Mouse (Mus musculus) heart, embryonic 15.5 days (tissue): ENCODE data around the gene Nudt15. TPM values are rescaled to one million over a fixed set of nuclear protein-coding genes. Genes with fewer than 3 reads are reported as not detected.

Experiments
- ATAC-seq: fragments of 200-750 bp; cut with Nextera tagmentation; replicated peaks from 2 replicates; pipeline ENCODE4 v1.8.0; 2017; ENCODE audit warnings: low read depth, moderate TSS enrichment; ENCODE audit not compliant: insufficient number of reproducible peaks, insufficient read depth, low FRiP score
- H3K27ac ChIP-seq: fragments of 300-500 bp; sonication (generic); 2 replicates; pipeline ENCODE4 v1.5.1; 2015; ENCODE audit warnings: mild to moderate bottlenecking, inconsistent platforms
- H3K27me3 ChIP-seq: fragments of 300-500 bp; sonication (generic); 2 replicates; pipeline ENCODE4 v1.6.1; 2015; ENCODE audit warnings: inconsistent platforms
- H3K36me3 ChIP-seq: fragments of 300-500 bp; sonication (generic); 2 replicates; pipeline ENCODE4 v1.6.1; 2015; ENCODE audit warnings: mild to moderate bottlenecking, inconsistent platforms
- H3K4me1 ChIP-seq: fragments of 300-500 bp; sonication (generic); replicated peaks from 2 replicates; pipeline ENCODE4 v1.6.1; 2015; ENCODE audit warnings: inconsistent platforms
- H3K4me2 ChIP-seq: fragments of 300-500 bp; sonication (generic); 2 replicates; pipeline ENCODE4 v1.6.1; 2015; ENCODE audit warnings: inconsistent platforms, mild to moderate bottlenecking, moderate library complexity
- H3K4me3 ChIP-seq: fragments of 300-500 bp; sonication (generic); 2 replicates; pipeline ENCODE4 v1.5.1; 2015; ENCODE audit warnings: mild to moderate bottlenecking, inconsistent platforms
- H3K9ac ChIP-seq: fragments of 300-500 bp; sonication (generic); 2 replicates; pipeline ENCODE4 v1.6.1; 2015; ENCODE audit warnings: mild to moderate bottlenecking, inconsistent platforms
- H3K9me3 ChIP-seq: fragments of 300-500 bp; sonication (generic); replicated peaks from 2 replicates; pipeline ENCODE4 v1.6.1; 2016; ENCODE audit warnings: inconsistent platforms
- WGBS: fragments of 180-500 bp; shearing (Covaris S2); methylation state at CpG from one replicate; pipeline ENCODE4 v1.1.7; 2015; ENCODE audit warnings: mixed read lengths; 5-methylcytosine and 5-hydroxymethylcytosine counted together
- polyA plus RNA-seq: library from polyadenylated mRNA; unstranded; fragments of >200 nt; fragmentation: Nextera tagmentation; extraction: Ambion mirVana; gene quantifications from 2 replicates; pipeline ENCODE4 v1.2.1, GENCODE M21; 2015

The Nudt15 gene
- polyA plus RNA-seq, 1 experiment from 2014 or later, result 4.2 TPM

GRCm38 (mm10) chr14:73507200-73507599 lies 40.8 kb downstream of the Nudt15 start:
- Histone ChIP-seq H3K9me3 (no peaks in the 10 kb centered on the region), H3K27me3 (no peaks in the 10 kb centered on the region), H3K9ac (no peak overlapping the region), H3K4me1 (peaks cover 25% of the 10 kb centered on the region), H3K4me3 (no peak overlapping the region), H3K27ac (no peak overlapping the region), H3K36me3 (no peaks in the 10 kb centered on the region), H3K4me2 (peak overlapping the region; percentile 23; the same call in 1 of the 2 replicates)
- 81% methylated on average over 15 of the region's 15 CpGs for WGBS
- ATAC-seq, result no peak

GRCm38 (mm10) chr14:73506283-73506682 lies 41.8 kb downstream of the Nudt15 start:
- no peak overlapping the region for H3K4me3 ChIP-seq
- no peak for ATAC-seq
- no peaks in the 10 kb centered on the region for H3K27me3 ChIP-seq
- H3K9ac ChIP-seq, result no peak overlapping the region
- H3K9me3 ChIP-seq, result no peaks in the 10 kb centered on the region
- H3K4me1 ChIP-seq, result peaks cover 26% of the 10 kb centered on the region
- no peaks in the 10 kb centered on the region for H3K36me3 ChIP-seq
- WGBS, result 50% methylated on average over 8 of the region's 8 CpGs
- no peak overlapping the region for H3K4me2 ChIP-seq
- no peak overlapping the region for H3K27ac ChIP-seq

GRCm38 (mm10) chr14:73503237-73503933 lies 44.7 kb downstream of the Nudt15 start:
- Histone ChIP-seq H3K9ac (no peak overlapping the region), H3K4me3 (no peak overlapping the region), H3K9me3 (no peaks in the 10 kb centered on the region), H3K27ac (peak overlapping the region; percentile 73), H3K4me2 (no peak overlapping the region), H3K27me3 (no peaks in the 10 kb centered on the region), H3K4me1 (peaks cover 15% of the 10 kb centered on the region), H3K36me3 (no peaks in the 10 kb centered on the region)
- ATAC-seq, result no peak
- WGBS, result 50% methylated on average over 13 of the region's 13 CpGs

- H3K4me2 ChIP-seq, result no peak overlapping the region
- H3K9ac ChIP-seq, result no peak overlapping the region
- H3K27me3 ChIP-seq, result no peaks in the 10 kb centered on the region
- 13% methylated on average over 7 of the region's 7 CpGs for WGBS
- ATAC-seq, result peak; percentile 31; the same call in 1 of the 2 replicates
- peaks cover 15% of the 10 kb centered on the region for H3K4me1 ChIP-seq
- H3K27ac ChIP-seq, result peak overlapping the region; percentile 73
- no peaks in the 10 kb centered on the region for H3K36me3 ChIP-seq
- H3K9me3 ChIP-seq, result no peaks in the 10 kb centered on the region
- H3K4me3 ChIP-seq, result no peak overlapping the region
These were observed 45.4 kb downstream of the Nudt15 start for GRCm38 (mm10) chr14:73502591-73503184.

GRCm38 (mm10) chr14:73501721-73502120 lies 46.3 kb downstream of the Nudt15 start:
- peak overlapping the region; percentile 73 for H3K27ac ChIP-seq

GRCm38 (mm10) chr14:73501283-73501682 lies 46.8 kb downstream of the Nudt15 start:
- H3K27ac ChIP-seq, result no peak overlapping the region

More at GRCm38 (mm10) chr14:73501721-73502120, 46.3 kb downstream of the Nudt15 start:
- Histone ChIP-seq H3K27me3 (no peaks in the 10 kb centered on the region), H3K4me2 (no peak overlapping the region), H3K36me3 (no peaks in the 10 kb centered on the region), H3K4me3 (no peak overlapping the region), H3K9me3 (no peaks in the 10 kb centered on the region), H3K4me1 (peaks cover 15% of the 10 kb centered on the region), H3K9ac (no peak overlapping the region)
- 58% methylated on average over 6 of the region's 6 CpGs for WGBS
- ATAC-seq, result no peak

GRCm38 (mm10) chr14:73495753-73496152 lies 52.3 kb downstream of the Nudt15 start:
- Histone ChIP-seq H3K36me3 (no peaks in the 10 kb centered on the region), H3K9ac (no peak overlapping the region), H3K27me3 (no peaks in the 10 kb centered on the region)

More at GRCm38 (mm10) chr14:73501283-73501682, 46.8 kb downstream of the Nudt15 start:
- Histone ChIP-seq H3K36me3 (no peaks in the 10 kb centered on the region), H3K4me3 (no peak overlapping the region), H3K27me3 (no peaks in the 10 kb centered on the region), H3K4me2 (no peak overlapping the region), H3K9me3 (no peaks in the 10 kb centered on the region), H3K4me1 (peaks cover 15% of the 10 kb centered on the region), H3K9ac (no peak overlapping the region)
- ATAC-seq, result no peak
- WGBS, result 86% methylated on average over 9 of the region's 9 CpGs

GRCm38 (mm10) chr14:73494122-73494521 lies 53.9 kb downstream of the Nudt15 start:
- no peak for ATAC-seq
- Histone ChIP-seq H3K4me1 (peaks cover 5% of the 10 kb centered on the region), H3K4me2 (no peak overlapping the region), H3K4me3 (no peak overlapping the region), H3K36me3 (no peaks in the 10 kb centered on the region), H3K9me3 (no peaks in the 10 kb centered on the region), H3K27ac (no peak overlapping the region), H3K9ac (no peak overlapping the region), H3K27me3 (no peaks in the 10 kb centered on the region)
- WGBS, result 38% methylated on average over 6 of the region's 6 CpGs

More at GRCm38 (mm10) chr14:73495753-73496152, 52.3 kb downstream of the Nudt15 start:
- Histone ChIP-seq H3K27ac (no peak overlapping the region), H3K4me1 (peaks cover 5% of the 10 kb centered on the region), H3K4me3 (no peak overlapping the region), H3K9me3 (no peaks in the 10 kb centered on the region), H3K4me2 (no peak overlapping the region)
- ATAC-seq, result no peak
- 65% methylated on average over 7 of the region's 7 CpGs for WGBS

GRCm38 (mm10) chr14:73493356-73493755 lies 54.7 kb downstream of the Nudt15 start:
- 92% methylated on average over 6 of the region's 6 CpGs for WGBS
- H3K4me1 ChIP-seq, result peaks cover 5% of the 10 kb centered on the region
- no peaks in the 10 kb centered on the region for H3K27me3 ChIP-seq
- no peak overlapping the region for H3K9ac ChIP-seq
- no peak overlapping the region for H3K27ac ChIP-seq
- H3K9me3 ChIP-seq, result no peaks in the 10 kb centered on the region
- H3K4me2 ChIP-seq, result no peak overlapping the region
- no peak overlapping the region for H3K4me3 ChIP-seq
- no peaks in the 10 kb centered on the region for H3K36me3 ChIP-seq
- ATAC-seq, result no peak

GRCm38 (mm10) chr14:73486641-73487040 lies 61.4 kb downstream of the Nudt15 start:
- no peak overlapping the region for H3K9ac ChIP-seq
- no peaks in the 10 kb centered on the region for H3K36me3 ChIP-seq
- H3K27ac ChIP-seq, result no peak overlapping the region
- H3K4me2 ChIP-seq, result no peak overlapping the region
- 39% methylated on average over 5 of the region's 5 CpGs for WGBS
- no peaks in the 10 kb centered on the region for H3K27me3 ChIP-seq
- H3K4me1 ChIP-seq, result 0 out of 2 replicates have a peak, but pooled peaks cover 3% of the 10 kb centered on the region
- no peak for ATAC-seq
- H3K4me3 ChIP-seq, result no peak overlapping the region
- H3K9me3 ChIP-seq, result no peaks in the 10 kb centered on the region

- Histone ChIP-seq H3K4me3 (no peak overlapping the region), H3K9ac (no peak overlapping the region), H3K4me1 (peaks cover 5% of the 10 kb centered on the region; the same call in 1 of the 2 replicates), H3K27me3 (no peaks in the 10 kb centered on the region), H3K36me3 (no peaks in the 10 kb centered on the region), H3K9me3 (no peaks in the 10 kb centered on the region), H3K27ac (no peak overlapping the region), H3K4me2 (no peak overlapping the region)
- ATAC-seq, result no peak
- WGBS, result 68% methylated on average over 3 of the region's 3 CpGs
These were observed 63.5 kb downstream of the Nudt15 start for GRCm38 (mm10) chr14:73484366-73485110.
